Mouse (Mus musculus): ENCODE data around the gene Elmo1. TPM values are rescaled to one million over a fixed set of nuclear protein-coding genes. Genes with fewer than 3 reads are reported as not detected.

Elmo1 gene
- polyA plus RNA-seq, 1 experiment, result 16.1 TPM

- H3K9me3 ChIP-seq (replicated peaks; ENCODE audit: control insufficient read depth, insufficient read depth, low read length, poor library complexity, severe bottlenecking), result no peaks in the 10 kb centered on the region
- H3K9ac ChIP-seq (ENCODE audit: low read depth, poor library complexity, severe bottlenecking), result no peak overlapping the region
- H3K36me3 ChIP-seq (ENCODE audit: control insufficient read depth, insufficient read depth, low read length, poor library complexity, severe bottlenecking), result no peaks in the 10 kb centered on the region
- H3K4me3 ChIP-seq (ENCODE audit: low read depth, low read length), result no peak overlapping the region
- H3K27me3 ChIP-seq (ENCODE audit: control insufficient read depth, insufficient read depth, low read length, poor library complexity, severe bottlenecking), result no peaks in the 10 kb centered on the region
- no peak overlapping the region for H3K27ac ChIP-seq (ENCODE audit: insufficient read depth, low read length)
- no peaks in the 10 kb centered on the region for H3K4me1 ChIP-seq (ENCODE audit: control insufficient read depth, insufficient read depth, low read length)
- TF ChIP-seq EP300 (IDR thresholded peaks at IDR 0.05; ENCODE audit: insufficient read depth, low read depth, low read length) (no peak), POLR2A (IDR thresholded peaks at IDR 0.05; ENCODE audit: insufficient read depth, low read length) (no peak), CTCF (IDR thresholded peaks at IDR 0.05; ENCODE audit: low read depth, low read length) (no peak)
These were observed 459.6 kb downstream of the Elmo1 start for GRCm38 (mm10) chr13:20549983-20550382.

DNA sequence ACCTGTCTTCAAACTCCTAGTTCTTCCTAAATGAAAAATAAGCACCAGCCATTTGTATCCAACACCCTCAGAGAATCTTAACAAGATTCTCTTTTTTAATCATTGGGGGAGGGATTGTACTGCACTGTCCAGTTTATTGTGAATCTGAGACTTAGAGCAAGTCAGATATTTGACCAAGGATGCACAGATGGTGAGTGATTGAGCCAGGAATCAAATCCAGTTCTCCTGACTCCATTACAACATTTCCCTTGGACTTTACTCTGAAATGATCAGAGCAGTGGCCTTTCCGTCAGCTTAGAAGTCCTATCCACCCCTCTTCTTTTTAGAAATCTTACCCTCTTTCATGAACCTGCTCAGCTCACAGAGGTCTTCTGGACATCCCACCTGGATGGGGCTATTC, 461.2 kb downstream of the Elmo1 start:
- Histone ChIP-seq H3K4me3 (ENCODE audit: low read depth, low read length) (no peak overlapping the region), H3K36me3 (ENCODE audit: control insufficient read depth, insufficient read depth, low read length, poor library complexity, severe bottlenecking) (no peaks in the 10 kb centered on the region)

GRCm38 (mm10) chr13:20555853-20556452, 465.6 kb downstream of the Elmo1 start:
- no peaks in the 10 kb centered on the region for H3K9me3 ChIP-seq (replicated peaks; ENCODE audit: control insufficient read depth, insufficient read depth, low read length, poor library complexity, severe bottlenecking)
- no peaks in the 10 kb centered on the region for H3K36me3 ChIP-seq (ENCODE audit: control insufficient read depth, insufficient read depth, low read length, poor library complexity, severe bottlenecking)
- no peaks in the 10 kb centered on the region for H3K27me3 ChIP-seq (ENCODE audit: control insufficient read depth, insufficient read depth, low read length, poor library complexity, severe bottlenecking)
- TF ChIP-seq CTCF (IDR thresholded peaks at IDR 0.05; ENCODE audit: low read depth, low read length) (no peak), EP300 (IDR thresholded peaks at IDR 0.05; ENCODE audit: insufficient read depth, low read depth, low read length) (no peak), POLR2A (IDR thresholded peaks at IDR 0.05; ENCODE audit: insufficient read depth, low read length) (no peak)
- H3K4me1 ChIP-seq (ENCODE audit: control insufficient read depth, insufficient read depth, low read length), result no peaks in the 10 kb centered on the region
- no peak overlapping the region for H3K4me3 ChIP-seq (ENCODE audit: low read depth, low read length)
- no peak overlapping the region for H3K27ac ChIP-seq (ENCODE audit: insufficient read depth, low read length)
- H3K9ac ChIP-seq (ENCODE audit: low read depth, poor library complexity, severe bottlenecking), result no peak overlapping the region

More for the DNA sequence above, 461.2 kb downstream of the Elmo1 start:
- Histone ChIP-seq H3K4me1 (ENCODE audit: control insufficient read depth, insufficient read depth, low read length) (no peaks in the 10 kb centered on the region), H3K9ac (ENCODE audit: low read depth, poor library complexity, severe bottlenecking) (no peak overlapping the region), H3K27ac (ENCODE audit: insufficient read depth, low read length) (no peak overlapping the region), H3K9me3 (replicated peaks; ENCODE audit: control insufficient read depth, insufficient read depth, low read length, poor library complexity, severe bottlenecking) (no peaks in the 10 kb centered on the region), H3K27me3 (ENCODE audit: control insufficient read depth, insufficient read depth, low read length, poor library complexity, severe bottlenecking) (no peaks in the 10 kb centered on the region)
- TF ChIP-seq POLR2A (IDR thresholded peaks at IDR 0.05; ENCODE audit: insufficient read depth, low read length), result no peak
- no peak for TF ChIP-seq EP300 (IDR thresholded peaks at IDR 0.05; ENCODE audit: insufficient read depth, low read depth, low read length)
- no peak for TF ChIP-seq CTCF (IDR thresholded peaks at IDR 0.05; ENCODE audit: low read depth, low read length)

GRCm38 (mm10) chr13:20556739-20557138, 466.3 kb downstream of the Elmo1 start:
- no peak overlapping the region for H3K9ac ChIP-seq (ENCODE audit: low read depth, poor library complexity, severe bottlenecking)
- H3K27ac ChIP-seq (ENCODE audit: insufficient read depth, low read length), result no peak overlapping the region
- TF ChIP-seq EP300 (IDR thresholded peaks at IDR 0.05; ENCODE audit: insufficient read depth, low read depth, low read length), result no peak
- TF ChIP-seq POLR2A (IDR thresholded peaks at IDR 0.05; ENCODE audit: insufficient read depth, low read length), result no peak
- TF ChIP-seq CTCF (IDR thresholded peaks at IDR 0.05; ENCODE audit: low read depth, low read length), result no peak
- no peaks in the 10 kb centered on the region for H3K27me3 ChIP-seq (ENCODE audit: control insufficient read depth, insufficient read depth, low read length, poor library complexity, severe bottlenecking)
- no peaks in the 10 kb centered on the region for H3K4me1 ChIP-seq (ENCODE audit: control insufficient read depth, insufficient read depth, low read length)
- H3K9me3 ChIP-seq (replicated peaks; ENCODE audit: control insufficient read depth, insufficient read depth, low read length, poor library complexity, severe bottlenecking), result no peaks in the 10 kb centered on the region
- H3K36me3 ChIP-seq (ENCODE audit: control insufficient read depth, insufficient read depth, low read length, poor library complexity, severe bottlenecking), result no peaks in the 10 kb centered on the region
- no peak overlapping the region for H3K4me3 ChIP-seq (ENCODE audit: low read depth, low read length)

DNA sequence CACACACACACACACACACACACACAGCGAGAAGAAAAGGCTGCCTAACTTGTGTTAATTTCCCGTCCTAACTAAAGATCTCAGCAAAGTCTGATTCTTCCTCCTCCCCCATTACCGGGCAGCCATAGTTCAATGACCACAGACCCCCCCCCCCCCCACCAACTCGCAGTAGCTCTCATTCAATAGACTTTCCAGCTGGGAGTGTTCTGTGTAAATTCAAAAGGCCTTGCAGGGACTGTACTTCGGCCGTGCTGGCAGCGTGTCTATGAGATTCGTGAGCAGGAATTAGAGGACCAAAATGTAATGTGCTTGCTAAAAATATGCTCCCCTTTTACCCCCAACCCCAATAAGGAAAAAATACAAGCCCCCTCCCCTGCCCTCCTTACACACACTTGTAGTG, 466.8 kb downstream of the Elmo1 start:
- Histone ChIP-seq H3K4me1 (ENCODE audit: control insufficient read depth, insufficient read depth, low read length) (no peaks in the 10 kb centered on the region), H3K27ac (ENCODE audit: insufficient read depth, low read length) (no peak overlapping the region), H3K27me3 (ENCODE audit: control insufficient read depth, insufficient read depth, low read length, poor library complexity, severe bottlenecking) (no peaks in the 10 kb centered on the region), H3K36me3 (ENCODE audit: control insufficient read depth, insufficient read depth, low read length, poor library complexity, severe bottlenecking) (no peaks in the 10 kb centered on the region), H3K4me3 (ENCODE audit: low read depth, low read length) (no peak overlapping the region), H3K9me3 (replicated peaks; ENCODE audit: control insufficient read depth, insufficient read depth, low read length, poor library complexity, severe bottlenecking) (no peaks in the 10 kb centered on the region), H3K9ac (ENCODE audit: low read depth, poor library complexity, severe bottlenecking) (no peak overlapping the region)
- TF ChIP-seq CTCF (IDR thresholded peaks at IDR 0.05; ENCODE audit: low read depth, low read length), result no peak
- TF ChIP-seq POLR2A (IDR thresholded peaks at IDR 0.05; ENCODE audit: insufficient read depth, low read length), result no peak
- no peak for TF ChIP-seq EP300 (IDR thresholded peaks at IDR 0.05; ENCODE audit: insufficient read depth, low read depth, low read length)

- no peaks in the 10 kb centered on the region for H3K9me3 ChIP-seq (replicated peaks; ENCODE audit: control insufficient read depth, insufficient read depth, low read length, poor library complexity, severe bottlenecking)
- no peak overlapping the region for H3K4me3 ChIP-seq (ENCODE audit: low read depth, low read length)
- H3K27ac ChIP-seq (ENCODE audit: insufficient read depth, low read length), result no peak overlapping the region
- no peaks in the 10 kb centered on the region for H3K4me1 ChIP-seq (ENCODE audit: control insufficient read depth, insufficient read depth, low read length)
- H3K36me3 ChIP-seq (ENCODE audit: control insufficient read depth, insufficient read depth, low read length, poor library complexity, severe bottlenecking), result no peaks in the 10 kb centered on the region
- no peak overlapping the region for H3K9ac ChIP-seq (ENCODE audit: low read depth, poor library complexity, severe bottlenecking)
- no peaks in the 10 kb centered on the region for H3K27me3 ChIP-seq (ENCODE audit: control insufficient read depth, insufficient read depth, low read length, poor library complexity, severe bottlenecking)
- TF ChIP-seq CTCF (IDR thresholded peaks at IDR 0.05; ENCODE audit: low read depth, low read length) (no peak), EP300 (IDR thresholded peaks at IDR 0.05; ENCODE audit: insufficient read depth, low read depth, low read length) (no peak), POLR2A (IDR thresholded peaks at IDR 0.05; ENCODE audit: insufficient read depth, low read length) (no peak)
These were observed 468.0 kb downstream of the Elmo1 start for GRCm38 (mm10) chr13:20558376-20558775.

Data from ES-Bruce4 (cell line).